Mouse (Mus musculus) adrenal gland, adult 2 months (tissue): ENCODE results near the gene Ttll4. TPM values are rescaled to one million over a fixed set of nuclear protein-coding genes. Genes with fewer than 3 reads are reported as not detected.
A peak's percentile ranks its signal among the peaks of the same experiment; 100 is the strongest.

ENCODE experiments used
- DNase-seq: peaks from one replicate; pipeline ENCODE4 v3.0.0; 2021
- long read RNA-seq: library from polyadenylated mRNA; stranded (forward); transcript quantifications from one replicate; pipeline ENCODE4 v2.0.0, GENCODE M21; 2021
- polyA plus RNA-seq: library from polyadenylated mRNA; depleted of rRNA; stranded (reverse); fragments of >200 nt; gene quantifications from 2 replicates; pipeline ENCODE4 v1.2.3, GENCODE M21; 2012; rRNA removed
- total RNA-seq, 2 experiments: library from RNA; stranded (reverse); gene quantifications; 2 replicates each; pipeline ENCODE4 v1.2.3; 2021

Gene Ttll4
- total RNA-seq, result 10 to 100 TPM; 13.1 to 21.9 TPM
- 12.9 and 14.0 TPM in 2 replicates for polyA plus RNA-seq
- long read RNA-seq, partial matches to known transcripts, result 1 of 1 reads
- long read RNA-seq, other reads (novel, unspliced or antisense), result 0 of 1 reads

GRCm38 (mm10) chr1:74661448-74662195 is at the start of gene Ttll4:
Gene Ttll4 (plus strand): TSS chr1:74661745.
- peak; percentile 97 for DNase-seq

- DNase-seq, result no peak
These were observed 37.4 kb upstream of the Ttll4 start for GRCm38 (mm10) chr1:74624183-74624582.

- DNase-seq, result no peak
These were observed 35.5 kb upstream of the Ttll4 start for GRCm38 (mm10) chr1:74626076-74626475.

GRCm38 (mm10) chr1:74628001-74628400 is 33.5 kb upstream of the Ttll4 start:
- no peak for DNase-seq

GRCm38 (mm10) chr1:74632734-74633133 is 28.8 kb upstream of the Ttll4 start:
- no peak for DNase-seq

- DNase-seq, result no peak
These were observed 18.0 kb upstream of the Ttll4 start for GRCm38 (mm10) chr1:74643524-74643923.

- no peak for DNase-seq
These were observed 17.6 kb upstream of the Ttll4 start for GRCm38 (mm10) chr1:74643926-74644325.

GRCm38 (mm10) chr1:74662253-74662865 is 814 bp downstream of the Ttll4 start:
- DNase-seq, result peak; percentile 5

GRCm38 (mm10) chr1:74665153-74665552 is 3.6 kb downstream of the Ttll4 start:
- no peak for DNase-seq

- DNase-seq, result no peak
These were observed 6.8 kb downstream of the Ttll4 start for GRCm38 (mm10) chr1:74668371-74668770.

GRCm38 (mm10) chr1:74672731-74673130 is 11.2 kb downstream of the Ttll4 start:
- DNase-seq, result peak; percentile 26

- no peak for DNase-seq
These were observed 15.3 kb downstream of the Ttll4 start for GRCm38 (mm10) chr1:74676863-74677262.

- DNase-seq, result no peak
These were observed 16.3 kb downstream of the Ttll4 start for GRCm38 (mm10) chr1:74677843-74678242.

- DNase-seq, result no peak
These were observed 25.6 kb downstream of the Ttll4 start for GRCm38 (mm10) chr1:74687131-74687530.

- no peak for DNase-seq
These were observed 32.5 kb downstream of the Ttll4 start for GRCm38 (mm10) chr1:74693891-74694583.

GRCm38 (mm10) chr1:74695836-74696235 is 34.3 kb downstream of the Ttll4 start:
- DNase-seq, result no peak

- no peak for DNase-seq
These were observed 35.9 kb downstream of the Ttll4 start for GRCm38 (mm10) chr1:74697416-74697815.

GRCm38 (mm10) chr1:74698353-74698752 is 36.8 kb downstream of the Ttll4 start:
- DNase-seq, result no peak

GRCm38 (mm10) chr1:74698791-74699190 is 37.2 kb downstream of the Ttll4 start:
- peak; percentile 80 for DNase-seq

- no peak for DNase-seq
These were observed 40.6 kb downstream of the Ttll4 start for GRCm38 (mm10) chr1:74702142-74702553.

- DNase-seq, result no peak
These were observed 42.6 kb downstream of the Ttll4 start for GRCm38 (mm10) chr1:74704156-74704555.

- DNase-seq, result no peak
These were observed 43.5 kb downstream of the Ttll4 start for GRCm38 (mm10) chr1:74705016-74705415.

- no peak for DNase-seq
These were observed 48.0 kb downstream of the Ttll4 start for GRCm38 (mm10) chr1:74709566-74709965.
